Mouse (Mus musculus) liver, postnatal 0 days (tissue): Measurements from ENCODE around the gene Fen1. TPM values are rescaled to one million over a fixed set of nuclear protein-coding genes. Genes with fewer than 3 reads are reported as not detected.

Experiments
- ATAC-seq: fragments of 200-750 bp; cut with Nextera tagmentation; 2 replicates; pipeline ENCODE4 v1.8.0; 2017; ENCODE audit warnings: mild to moderate bottlenecking, moderate library complexity
- DNase-seq: peaks from one replicate; pipeline ENCODE4 v3.0.0-alpha.2; 2016
- H3K27ac ChIP-seq: fragments of 300-500 bp; sonication (generic); 2 replicates; pipeline ENCODE4 v1.5.1; 2014; ENCODE audit warnings: antibody characterized with exemption, moderate library complexity, mild to moderate bottlenecking, low read depth
- H3K27me3 ChIP-seq: fragments of 300-500 bp; sonication (generic); 2 replicates; pipeline ENCODE4 v1.6.1; 2014; ENCODE audit warnings: low read length, control low read depth, mixed read lengths; ENCODE audit not compliant: insufficient read depth
- H3K36me3 ChIP-seq: fragments of 300-500 bp; sonication (generic); replicated peaks from 2 replicates; pipeline ENCODE4 v1.6.1; 2014; ENCODE audit warnings: mild to moderate bottlenecking, control low read depth, low read length, moderate library complexity, mixed read lengths; ENCODE audit not compliant: insufficient read depth
- H3K4me1 ChIP-seq: fragments of 300-500 bp; sonication (generic); 2 replicates; pipeline ENCODE4 v1.6.1; 2014; ENCODE audit warnings: antibody characterized with exemption, mild to moderate bottlenecking, control low read depth; ENCODE audit not compliant: insufficient read depth
- H3K4me2 ChIP-seq: fragments of 300-500 bp; sonication (generic); 2 replicates; pipeline ENCODE4 v1.6.1; 2014; ENCODE audit warnings: low read depth, mild to moderate bottlenecking, low read length, moderate library complexity, mixed read lengths
- H3K4me3 ChIP-seq: fragments of 300-500 bp; sonication (generic); 2 replicates; pipeline ENCODE4 v1.5.1; 2014; ENCODE audit warnings: low read depth, low read length
- H3K9ac ChIP-seq: fragments of 300-500 bp; sonication (generic); replicated peaks from 2 replicates; pipeline ENCODE4 v1.6.1; 2014; ENCODE audit warnings: mild to moderate bottlenecking, moderate library complexity
- H3K9me3 ChIP-seq: fragments of 300-500 bp; sonication (generic); 2 replicates; pipeline ENCODE4 v1.6.1; 2016; ENCODE audit warnings: mild to moderate bottlenecking, control low read depth, low read length, mixed read lengths
- CTCF ChIP-seq: sonication (generic); IDR thresholded peaks from 2 replicates; pipeline ENCODE4 v1.5.1; 2016; ENCODE audit warnings: antibody characterized with exemption, low read depth
- EP300 ChIP-seq: IDR thresholded peaks from 2 replicates; pipeline ENCODE4 v1.6.1; 2016; ENCODE audit warnings: antibody characterized with exemption, low read depth, mild to moderate bottlenecking
- WGBS: fragments of 180-500 bp; shearing (Covaris S2); extraction: QIAGEN DNeasy Blood & Tissue Kit; methylation state at CpG from one replicate; pipeline ENCODE4 v1.1.7; 2014; ENCODE audit not compliant: insufficient replicate concordance; 5-methylcytosine and 5-hydroxymethylcytosine counted together
- polyA plus RNA-seq: library from polyadenylated mRNA; unstranded; fragments of >200 nt; fragmentation: Nextera tagmentation; extraction: Ambion mirVana; gene quantifications from 2 replicates; pipeline ENCODE4 v1.2.1, GENCODE M21; 2015

Fen1 gene
- polyA plus RNA-seq, 1 experiment from 2014 or later: 67.0 TPM

- Histone ChIP-seq H3K9ac (peak overlapping the region; percentile 55), H3K9me3 (no peaks in the 10 kb centered on the region), H3K4me2 (peak overlapping the region; percentile 86), H3K4me3 (peak overlapping the region; percentile 48), H3K27me3 (no peaks in the 10 kb centered on the region), H3K36me3 (no peaks in the 10 kb centered on the region), H3K4me1 (peaks cover 20% of the 10 kb centered on the region), H3K27ac (peak overlapping the region; percentile 2; the same call in 1 of the 2 replicates)
- WGBS: 2% methylated on average over 26 of the region's 26 CpGs
- DNase-seq: no peak
- ATAC-seq: peak; percentile 20
- no peak for TF ChIP-seq CTCF
- TF ChIP-seq EP300: no peak
Measured at GRCm38 (mm10) chr19:10239975-10240653, 36.1 kb upstream of the Fen1 start.

- Histone ChIP-seq H3K4me2 (peak overlapping the region; percentile 86), H3K36me3 (no peaks in the 10 kb centered on the region), H3K9ac (peak overlapping the region; percentile 55), H3K4me3 (peak overlapping the region; percentile 48; the same call in 1 of the 2 replicates), H3K27ac (no peak overlapping the region), H3K4me1 (peaks cover 25% of the 10 kb centered on the region), H3K27me3 (no peaks in the 10 kb centered on the region), H3K9me3 (no peaks in the 10 kb centered on the region)
- 26% methylated on average over 2 of the region's 2 CpGs for WGBS
- TF ChIP-seq CTCF: no peak
- TF ChIP-seq EP300: no peak
- ATAC-seq (no peak), DNase-seq (no peak)
Measured at GRCm38 (mm10) chr19:10239419-10239818, 35.5 kb upstream of the Fen1 start.

- Histone ChIP-seq H3K4me3 (no peak overlapping the region), H3K27ac (no peak overlapping the region), H3K27me3 (no peaks in the 10 kb centered on the region), H3K4me1 (peaks cover 25% of the 10 kb centered on the region), H3K4me2 (0 out of 2 replicates have a peak overlapping the region, but pooled peaks have one; percentile 7), H3K9ac (no peak overlapping the region), H3K36me3 (no peaks in the 10 kb centered on the region), H3K9me3 (no peaks in the 10 kb centered on the region)
- ATAC-seq: no peak
- 43% methylated on average over 3 of the region's 3 CpGs for WGBS
- DNase-seq: no peak
- TF ChIP-seq EP300 (no peak), CTCF (no peak)
Measured at GRCm38 (mm10) chr19:10238477-10238876, 34.5 kb upstream of the Fen1 start.

- 57% methylated on average over 9 of the region's 9 CpGs for WGBS
- peak overlapping the region; percentile 47 for H3K4me2 ChIP-seq
- no peaks in the 10 kb centered on the region for H3K36me3 ChIP-seq
- no peak overlapping the region for H3K9ac ChIP-seq
- peak overlapping the region; percentile 77 for H3K27ac ChIP-seq
- H3K27me3 ChIP-seq: no peaks in the 10 kb centered on the region
- H3K9me3 ChIP-seq: no peaks in the 10 kb centered on the region
- peak; percentile 89 for ATAC-seq
- TF ChIP-seq CTCF (no peak), EP300 (no peak)
- peaks cover 25% of the 10 kb centered on the region for H3K4me1 ChIP-seq
- no peak overlapping the region for H3K4me3 ChIP-seq
- DNase-seq: peak; percentile 77
Measured at GRCm38 (mm10) chr19:10235784-10236565, 32.0 kb upstream of the Fen1 start.

- DNase-seq: no peak
- H3K36me3 ChIP-seq: no peaks in the 10 kb centered on the region
- no peak overlapping the region for H3K27ac ChIP-seq
- H3K9me3 ChIP-seq: no peaks in the 10 kb centered on the region
- H3K4me1 ChIP-seq: peaks cover 10% of the 10 kb centered on the region
- H3K4me3 ChIP-seq: no peak overlapping the region
- no peaks in the 10 kb centered on the region for H3K27me3 ChIP-seq
- ATAC-seq: no peak
- H3K4me2 ChIP-seq: no peak overlapping the region
- WGBS: 61% methylated on average over 9 of the region's 9 CpGs
- TF ChIP-seq CTCF (no peak), EP300 (no peak)
- no peak overlapping the region for H3K9ac ChIP-seq
Measured at GRCm38 (mm10) chr19:10232327-10233017, 28.5 kb upstream of the Fen1 start.

GRCm38 (mm10) chr19:10231871-10232270 is 27.9 kb upstream of the Fen1 start:
- TF ChIP-seq CTCF (no peak), EP300 (no peak)
- Histone ChIP-seq H3K4me1 (peaks cover 10% of the 10 kb centered on the region), H3K27me3 (no peaks in the 10 kb centered on the region), H3K9me3 (no peaks in the 10 kb centered on the region), H3K36me3 (no peaks in the 10 kb centered on the region), H3K4me2 (no peak overlapping the region), H3K9ac (no peak overlapping the region), H3K4me3 (no peak overlapping the region), H3K27ac (no peak overlapping the region)
- DNase-seq (no peak), ATAC-seq (no peak)
- whole genome bisulfite sequencing: 38% methylated on average over 5 of the region's 5 CpGs
